29 mouse cellular contexts compared by ENCODE assay signal in genomic region chr8:111964351-111964750, GRCm38 (mm10). TPM values are rescaled to one million over a fixed set of nuclear protein-coding genes. Genes with fewer than 3 reads are reported as not detected.
DNase-seq lines count a peak whose midpoint lies in the region; ATAC-seq and TF ChIP-seq lines count a peak whose summit lies in the region.
"Had no signal": no experiment of that assay in that cellular context is flagged by ENCODE, and none has a peak within 500 bp of the region (broad histone marks: within the 10 kb centered on the region; RNA-seq: fewer than 3 reads in every experiment).

No protein-coding gene starts in this region.

- intact Hi-C loops in gastrocnemius, adult 2 months (cut with DNase I), result no loop called here

- H3K36me3 ChIP-seq in CH12.LX (replicated peaks in 1 of 2; ENCODE audit: control insufficient read depth in 1 of 2, insufficient read depth in 1 of 2, low read length in 1 of 2), result peaks cover 15 to 70% of the 10 kb centered on the region in 2 experiments
- 0 out of 2 replicates have a peak, but pooled peaks cover 5% of the 10 kb centered on the region for H3K36me3 ChIP-seq in embryonic facial prominence, embryonic 14.5 days (ENCODE audit: control insufficient read depth, insufficient read depth, low read length)
- H3K36me3 ChIP-seq: hindbrain, embryonic 15.5 days; limb, embryonic 15.5 days; liver, embryonic 13.5 days; neural tube, embryonic 15.5 days had no signal

- ATAC-seq in embryonic facial prominence, embryonic 14.5 days (ENCODE audit: low read depth), result no peak
- ATAC-seq: forebrain, embryonic 14.5 days; inflammation-experienced regulatory T-cells, adult 6 months had no signal

- no peaks in the 10 kb centered on the region for H3K79me2 ChIP-seq in CH12.LX (replicated peaks; ENCODE audit: control insufficient read depth, extremely low read depth, insufficient read depth, poor library complexity, severe bottlenecking)

- no peak overlapping the region for H3K4me2 ChIP-seq in CH12.LX (ENCODE audit: insufficient read depth, low read depth, poor library complexity, severe bottlenecking)
- no peak overlapping the region for H3K4me2 ChIP-seq in embryonic facial prominence, embryonic 14.5 days (ENCODE audit: low read depth, low read length)
- H3K4me2 ChIP-seq: embryonic facial prominence, embryonic 12.5 days; heart, embryonic 13.5 days; hindbrain, embryonic 15.5 days; kidney, embryonic 15.5 days; limb, embryonic 15.5 days; liver, embryonic 13.5 days; neural tube, embryonic 15.5 days had no signal

- H3K9ac ChIP-seq in CH12.LX (ENCODE audit: insufficient read depth, low read depth), result no peak overlapping the region
- no peak overlapping the region for H3K9ac ChIP-seq in embryonic facial prominence, embryonic 14.5 days (ENCODE audit: low read depth, low read length)
- H3K9ac ChIP-seq: embryonic facial prominence, embryonic 12.5 days; heart, embryonic 13.5 days; hindbrain, embryonic 15.5 days; kidney, embryonic 15.5 days; limb, embryonic 15.5 days; liver, embryonic 13.5 days; neural tube, embryonic 15.5 days had no signal

- WGBS in embryonic facial prominence, embryonic 14.5 days, result 47% methylated on average over 5 of the region's 5 CpGs
- WGBS in olfactory bulb, adult 2 months, result 30% methylated on average over 5 of the region's 5 CpGs

- TF ChIP-seq RAD21 in CH12.LX (IDR thresholded peaks at IDR 0.05; ENCODE audit: low read depth, low read length), result no peak

- dilution Hi-C loops in CH12.LX (cut with MboI; ENCODE audit: extremely low pct_ligation_motif_present, extremely low pct_unique_long_range_greater_than_20kb, low sequenced_read_pairs), result no loop called here

- no peak overlapping the region for H3K4me3 ChIP-seq in gastrocnemius, adult 2 months
- no peak overlapping the region for H3K4me3 ChIP-seq in CH12.LX (replicated peaks in 1 of 3; ENCODE audit: low read depth in 2 of 3, low read length in 2 of 3, poor library complexity in 1 of 3)
- H3K4me3 ChIP-seq in embryonic facial prominence, embryonic 14.5 days (ENCODE audit: low read depth, low read length), result no peak overlapping the region
- no peak overlapping the region for H3K4me3 ChIP-seq in olfactory bulb, adult 2 months (ENCODE audit: insufficient read depth, low read depth, low read length)
- H3K4me3 ChIP-seq: embryonic facial prominence, embryonic 12.5 days; heart, embryonic 13.5 days; hindbrain, embryonic 15.5 days; kidney, embryonic 15.5 days; limb, embryonic 10.5 days; limb, embryonic 15.5 days; liver, embryonic 13.5 days; neural tube, embryonic 15.5 days had no signal

- H3K4me1 ChIP-seq in CH12.LX (ENCODE audit: control insufficient read depth in 1 of 2, insufficient read depth in 2 of 2), result peaks cover 3 to 15% of the 10 kb centered on the region in 2 experiments; a peak in 2 of 4 replicates
- H3K4me1 ChIP-seq in embryonic facial prominence, embryonic 14.5 days (ENCODE audit: control insufficient read depth, insufficient read depth, low read length), result peaks cover 4% of the 10 kb centered on the region
- H3K4me1 ChIP-seq in olfactory bulb, adult 2 months (ENCODE audit: control insufficient read depth, insufficient read depth, low read length), result peaks cover 27% of the 10 kb centered on the region
- H3K4me1 ChIP-seq: embryonic facial prominence, embryonic 12.5 days; hindbrain, embryonic 15.5 days; kidney, embryonic 15.5 days; limb, embryonic 10.5 days; neural tube, embryonic 15.5 days had no signal

- no peak for DNase-seq in gastrocnemius, adult 2 months
- no peak for DNase-seq in gastrocnemius, adult 18-20 months (ENCODE audit: low spot score)
- no peak for DNase-seq in CH12.LX (ENCODE audit: extremely low read depth)
- DNase-seq in embryonic facial prominence, embryonic 14.5 days (ENCODE audit: low spot score), result no peak
- no peak for DNase-seq in thymus, postnatal 4 days
- DNase-seq in adrenal gland, postnatal 10 days, result no peak
- no peak for DNase-seq in ovary, adult 18-20 months (ENCODE audit: low spot score)
- DNase-seq: cerebellum, adult 2 months; gastrocnemius, postnatal 10 days; heart, postnatal 10 days; kidney, adult 11 months; kidney, postnatal 36 days; layer of hippocampus, postnatal 36 days; liver, embryonic 13.5 days; lung, adult 18-20 months; lung, postnatal 10 days; midbrain, embryonic 14.5 days had no signal

- no peaks in the 10 kb centered on the region for H3K9me3 ChIP-seq in CH12.LX (replicated peaks; ENCODE audit: low read length)
- no peaks in the 10 kb centered on the region for H3K9me3 ChIP-seq in embryonic facial prominence, embryonic 14.5 days (ENCODE audit: control insufficient read depth, low read length)
- H3K9me3 ChIP-seq: embryonic facial prominence, embryonic 12.5 days; heart, embryonic 13.5 days; hindbrain, embryonic 15.5 days; kidney, embryonic 15.5 days; limb, embryonic 10.5 days; limb, embryonic 15.5 days; liver, embryonic 13.5 days; neural tube, embryonic 15.5 days had no signal

- in situ Hi-C loops in CH12.LX (cut with MboI; ENCODE audit: low pct_ligation_motif_present, low pct_unique_long_range_greater_than_20kb, low sequenced_read_pairs), result no loop called here

- no peak for TF ChIP-seq POLR2A in CH12.LX (IDR thresholded peaks at IDR 0.05; ENCODE audit: low read depth, low read length)
- no peak for TF ChIP-seq POLR2A in olfactory bulb, adult 2 months (IDR thresholded peaks at IDR 0.05; ENCODE audit: insufficient read depth, low read depth, low read length)

- no peak for TF ChIP-seq CTCF in gastrocnemius, adult 2 months (IDR thresholded peaks at IDR 0.05)
- TF ChIP-seq CTCF in CH12.LX (conservative IDR thresholded peaks at IDR 0.05 in 1 of 2, IDR thresholded peaks at IDR 0.05 in 1 of 2; ENCODE audit: low read depth in 2 of 2, low read length in 2 of 2), result no peak
- TF ChIP-seq CTCF in olfactory bulb, adult 2 months (IDR thresholded peaks at IDR 0.05; ENCODE audit: insufficient read depth, low read depth, low read length), result no peak

- TF ChIP-seq EP300 in CH12.LX (IDR thresholded peaks at IDR 0.05; ENCODE audit: low read length), result no peak

- no peaks in the 10 kb centered on the region for H3K27me3 ChIP-seq in CH12.LX (replicated peaks)
- H3K27me3 ChIP-seq in embryonic facial prominence, embryonic 14.5 days (replicated peaks; ENCODE audit: control insufficient read depth, insufficient read depth, low read length), result no peaks in the 10 kb centered on the region
- H3K27me3 ChIP-seq: embryonic facial prominence, embryonic 12.5 days; heart, embryonic 13.5 days; hindbrain, embryonic 15.5 days; kidney, embryonic 15.5 days; limb, embryonic 15.5 days; liver, embryonic 13.5 days; neural tube, embryonic 15.5 days had no signal

- peak overlapping the region; percentile 24; the same call in 1 of the 2 replicates for H3K27ac ChIP-seq in gastrocnemius, adult 2 months
- no peak overlapping the region for H3K27ac ChIP-seq in CH12.LX (ENCODE audit: insufficient read depth, low read depth)
- peak overlapping the region; percentile 48 for H3K27ac ChIP-seq in embryonic facial prominence, embryonic 14.5 days (replicated peaks; ENCODE audit: low read depth, low read length)
- peak overlapping the region; percentile 61 for H3K27ac ChIP-seq in olfactory bulb, adult 2 months (ENCODE audit: insufficient read depth, low read depth, low read length)
- H3K27ac ChIP-seq: embryonic facial prominence, embryonic 12.5 days; heart, embryonic 13.5 days; hindbrain, embryonic 15.5 days; kidney, embryonic 15.5 days; limb, embryonic 10.5 days; liver, embryonic 13.5 days; macrophage; neural tube, embryonic 15.5 days had no signal

RNA-seq across cellular contexts. Expression of gene Gabarapl2, which starts 23.8 kb away (rescaled TPM):
- 100 to 1,000 TPM in 1 of 2 experiments, 10 to 100 TPM in 1; 99.6 to 105 TPM for total RNA-seq in gastrocnemius, adult 2 months (2021)
- total RNA-seq in gastrocnemius, adult 18-20 months (2021), result 100 to 1,000 TPM in 1 of 2 experiments, 10 to 100 TPM in 1; 91.4 to 110 TPM
- total RNA-seq in CH12.LX (2012; rRNA removed) (29.8 and 30.6 TPM in 2 replicates), CH12.LX (2014; rRNA removed) (49.4 and 61.0 TPM in 2 replicates)
- 39.3 and 42.1 TPM in 2 replicates for polyA plus RNA-seq in CH12.LX (2012; ENCODE audit: insufficient read length, low read depth)
- 168 and 182 TPM in 2 replicates for polyA plus RNA-seq in embryonic facial prominence, embryonic 14.5 days (2014; fragmentation: Nextera tagmentation; extraction: Ambion mirVana)
- polyA plus RNA-seq in olfactory bulb, adult 2 months (2012; ENCODE audit: insufficient read depth, insufficient read length, low replicate concordance, missing spikeins), result not detected in 2 replicates
- total RNA-seq in adrenal gland, postnatal 10 days (2021), result 100 to 1,000 TPM; 119 to 121 TPM

RNA-seq across cellular contexts. Expression of gene Adat1, which starts 27.8 kb away (rescaled TPM):
- 1 to 10 TPM; 2.4 to 2.7 TPM for total RNA-seq in gastrocnemius, adult 2 months (2021)
- 1 to 10 TPM; 1.6 to 2.1 TPM for total RNA-seq in gastrocnemius, adult 18-20 months (2021)
- total RNA-seq in CH12.LX (2012; rRNA removed) (7.6 and 8.1 TPM in 2 replicates), CH12.LX (2014; rRNA removed) (5.0 and 5.4 TPM in 2 replicates)
- 8.2 and 8.7 TPM in 2 replicates for polyA plus RNA-seq in CH12.LX (2012; ENCODE audit: insufficient read length, low read depth)
- 4.9 and 6.4 TPM in 2 replicates for polyA plus RNA-seq in embryonic facial prominence, embryonic 14.5 days (2014; fragmentation: Nextera tagmentation; extraction: Ambion mirVana)
- 148 TPM in 1 of 2 replicates, not detected in the other for polyA plus RNA-seq in olfactory bulb, adult 2 months (2012; ENCODE audit: insufficient read depth, insufficient read length, low replicate concordance, missing spikeins)
- 1 to 10 TPM; 3.2 to 4.3 TPM for total RNA-seq in adrenal gland, postnatal 10 days (2021)

RNA-seq across cellular contexts. Expression of gene Tmem231, which starts 30.7 kb away (rescaled TPM):
- total RNA-seq in gastrocnemius, adult 2 months (2021), result under 1 TPM; 0.73 to 0.94 TPM
- total RNA-seq in gastrocnemius, adult 18-20 months (2021), result 1 to 10 TPM in 1 of 2 experiments, under 1 TPM in 1; 0.91 to 1.0 TPM
- total RNA-seq in CH12.LX (2012; rRNA removed) (2.1 and 3.6 TPM in 2 replicates), CH12.LX (2014; rRNA removed) (3.1 and 3.5 TPM in 2 replicates)
- 3.7 and 4.3 TPM in 2 replicates for polyA plus RNA-seq in CH12.LX (2012; ENCODE audit: insufficient read length, low read depth)
- polyA plus RNA-seq in embryonic facial prominence, embryonic 14.5 days (2014; fragmentation: Nextera tagmentation; extraction: Ambion mirVana), result 14.9 and 15.8 TPM in 2 replicates
- not detected in 2 replicates for polyA plus RNA-seq in olfactory bulb, adult 2 months (2012; ENCODE audit: insufficient read depth, insufficient read length, low replicate concordance, missing spikeins)
- 1 to 10 TPM; 4.0 to 5.5 TPM for total RNA-seq in adrenal gland, postnatal 10 days (2021)
- total RNA-seq: monocyte, adult 5-6 weeks had no signal

RNA-seq across cellular contexts. Expression of gene Kars, which starts 46.8 kb away (rescaled TPM):
- 100 to 1,000 TPM; 124 to 125 TPM for total RNA-seq in gastrocnemius, adult 2 months (2021)
- total RNA-seq in gastrocnemius, adult 18-20 months (2021), result 100 to 1,000 TPM; 135 TPM
- total RNA-seq in CH12.LX (2012; rRNA removed) (304 and 324 TPM in 2 replicates), CH12.LX (2014; rRNA removed) (257 TPM in 2 replicates)
- polyA plus RNA-seq in CH12.LX (2012; ENCODE audit: insufficient read length, low read depth), result 373 and 400 TPM in 2 replicates
- 192 and 207 TPM in 2 replicates for polyA plus RNA-seq in embryonic facial prominence, embryonic 14.5 days (2014; fragmentation: Nextera tagmentation; extraction: Ambion mirVana)
- polyA plus RNA-seq in olfactory bulb, adult 2 months (2012; ENCODE audit: insufficient read depth, insufficient read length, low replicate concordance, missing spikeins), result not detected in 2 replicates
- total RNA-seq in adrenal gland, postnatal 10 days (2021), result 100 to 1,000 TPM; 107 to 114 TPM

RNA-seq across cellular contexts. Expression of gene Terf2ip, which starts 46.8 kb away (rescaled TPM):
- 10 to 100 TPM; 10.1 to 11.0 TPM for total RNA-seq in gastrocnemius, adult 2 months (2021)
- 10 to 100 TPM in 1 of 2 experiments, 1 to 10 TPM in 1; 9.5 to 10.0 TPM for total RNA-seq in gastrocnemius, adult 18-20 months (2021)
- total RNA-seq in CH12.LX (2012; rRNA removed) (8.1 and 9.4 TPM in 2 replicates), CH12.LX (2014; rRNA removed) (12.0 and 12.4 TPM in 2 replicates)
- polyA plus RNA-seq in CH12.LX (2012; ENCODE audit: insufficient read length, low read depth), result 11.7 and 13.7 TPM in 2 replicates
- 16.4 TPM in 2 replicates for polyA plus RNA-seq in embryonic facial prominence, embryonic 14.5 days (2014; fragmentation: Nextera tagmentation; extraction: Ambion mirVana)
- not detected in 2 replicates for polyA plus RNA-seq in olfactory bulb, adult 2 months (2012; ENCODE audit: insufficient read depth, insufficient read length, low replicate concordance, missing spikeins)
- 10 to 100 TPM; 15.4 to 16.1 TPM for total RNA-seq in adrenal gland, postnatal 10 days (2021)
